Mouse (Mus musculus) adrenal gland (tissue): ENCODE measurements around the gene Thap3.

Source experiments
- intact Hi-C: fragments of 180-260 bp; cut with DNase I; formaldehyde crosslinking; loops from one replicate; pipeline ENCODE4 v1.15.1; 2025

The Thap3 gene

DNA sequence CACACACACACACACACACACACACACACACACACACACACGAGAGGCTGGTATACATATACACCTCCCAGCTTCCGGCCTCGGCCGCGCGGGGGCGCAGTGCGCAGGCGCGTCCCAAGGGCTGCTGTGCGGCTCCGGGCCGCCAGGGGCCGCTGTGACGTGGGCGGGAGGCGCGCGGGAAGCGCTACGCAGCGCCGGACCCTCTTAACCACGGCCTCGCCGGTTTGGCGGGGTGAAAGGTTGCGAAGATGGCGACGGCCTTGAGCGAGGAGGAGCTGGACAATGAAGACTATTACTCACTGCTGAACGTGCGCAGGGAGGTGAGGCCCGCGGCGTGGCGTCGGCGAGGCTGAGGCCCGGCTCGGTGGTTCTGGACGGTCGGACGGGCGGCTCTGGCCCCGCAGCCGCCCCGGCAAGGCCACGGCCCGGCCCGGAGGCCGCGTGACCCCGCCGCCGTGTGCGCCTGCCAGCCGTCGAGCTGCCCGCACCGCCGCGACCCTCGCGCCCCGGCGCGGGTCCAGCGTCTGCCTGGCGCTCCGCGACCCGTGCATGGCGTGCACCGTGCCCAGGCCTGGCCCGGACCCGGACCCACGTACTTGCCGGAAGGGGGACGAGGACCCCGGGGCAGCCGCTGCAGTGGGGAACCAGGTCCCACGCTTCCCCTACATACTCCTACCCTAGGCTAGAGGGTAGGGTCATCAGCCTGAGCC, 55.1 kb downstream of the Thap3 start, which contains the start of gene Dnajc11:
Gene Dnajc11 (plus strand): TSS at position 187 of the 710 bp plus-strand sequence.
- intact Hi-C loops, result no loop called here
